Mouse (Mus musculus) ovary, postnatal 14 days (tissue): ENCODE measurements around the gene Pard3.

Source experiments
- DNase-seq: peaks from one replicate; pipeline ENCODE4 v3.0.0; 2022; ENCODE audit warnings: low spot score

Gene Pard3

GRCm38 (mm10) chr8:127501756-127502155, 438.1 kb downstream of the Pard3 start:
- DNase-seq: no peak

DNA sequence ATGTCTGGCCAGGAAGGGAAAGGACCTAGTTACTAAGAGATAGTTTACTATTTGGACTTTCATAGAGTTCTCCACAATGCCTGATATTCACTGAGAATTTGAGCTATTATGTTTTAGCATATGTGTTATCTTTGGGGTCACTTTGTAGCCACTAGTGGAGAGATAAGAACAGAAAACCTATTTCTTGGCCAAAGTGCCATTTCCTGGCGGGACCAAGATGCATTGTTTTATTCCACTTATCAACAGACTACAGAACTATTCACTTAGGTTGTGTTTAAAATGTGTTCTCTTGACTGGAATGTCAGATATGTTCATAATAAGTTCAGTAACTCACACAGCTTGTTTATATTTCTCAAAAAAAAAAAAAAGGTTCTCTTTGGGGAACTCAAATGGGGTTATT, 441.6 kb downstream of the Pard3 start:
- no peak for DNase-seq

DNA sequence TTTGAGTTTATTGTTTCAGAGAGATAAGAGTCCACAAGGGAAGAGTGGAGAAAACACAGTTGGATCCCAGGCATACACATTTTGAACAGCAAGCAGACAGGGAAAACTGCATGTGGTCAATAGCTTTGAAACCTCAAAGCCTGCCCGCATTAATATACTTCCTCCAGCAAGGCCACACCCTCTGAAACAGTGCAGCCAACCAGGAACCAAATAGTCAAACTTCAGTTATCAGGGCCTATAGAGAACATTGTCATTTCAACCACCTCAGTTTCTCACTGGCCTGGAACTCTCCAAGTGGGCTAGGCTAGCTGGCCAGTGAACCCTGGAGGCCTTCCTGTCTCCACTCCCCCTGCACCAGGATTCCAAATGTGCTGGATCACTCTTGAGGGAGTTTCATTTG, 442.6 kb downstream of the Pard3 start:
- DNase-seq: no peak

GRCm38 (mm10) chr8:127511341-127511740, 447.6 kb downstream of the Pard3 start:
- no peak for DNase-seq

GRCm38 (mm10) chr8:127512001-127512573, 448.4 kb downstream of the Pard3 start:
- no peak for DNase-seq

DNA sequence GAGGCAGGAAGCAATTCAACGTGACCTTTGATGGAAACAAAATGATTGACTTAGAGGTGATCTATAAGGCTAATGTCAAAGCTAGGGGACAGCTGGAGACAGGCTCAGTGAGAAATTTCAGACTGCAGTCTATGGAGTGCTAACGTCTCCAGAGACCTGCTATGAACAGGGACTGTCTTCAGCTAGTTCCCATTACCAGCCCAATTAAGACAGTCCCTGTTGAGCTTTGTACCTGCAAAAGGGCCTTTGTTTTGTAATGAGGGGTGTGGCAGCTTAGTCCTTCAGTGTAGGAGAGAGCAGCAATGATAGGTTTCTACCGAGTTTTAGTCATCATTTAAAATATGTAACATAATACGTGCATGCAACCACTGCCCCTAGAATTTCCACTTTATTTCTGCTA, 448.9 kb downstream of the Pard3 start:
- no peak for DNase-seq

- no peak for DNase-seq
These were observed 451.4 kb downstream of the Pard3 start for GRCm38 (mm10) chr8:127514810-127515735.

DNA sequence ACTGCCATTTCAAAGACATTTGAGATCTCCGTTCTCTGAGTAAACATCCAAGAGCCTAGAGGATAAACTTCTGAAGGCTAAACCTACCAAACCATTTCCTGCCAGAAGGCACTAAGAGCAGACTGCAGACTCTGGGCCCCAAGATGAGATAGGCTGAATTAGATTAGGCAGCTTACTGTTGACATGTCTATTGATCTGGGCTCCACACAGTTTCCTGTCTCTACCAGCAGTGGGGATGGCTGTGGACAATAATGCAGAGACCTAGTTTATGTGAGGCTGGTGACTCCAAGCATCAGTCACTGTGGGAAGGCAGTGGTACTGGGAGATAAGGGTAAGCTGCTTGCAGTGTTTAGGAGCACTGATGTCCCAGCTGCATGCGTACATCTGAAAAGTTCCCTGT, 452.4 kb downstream of the Pard3 start:
- no peak for DNase-seq

DNA sequence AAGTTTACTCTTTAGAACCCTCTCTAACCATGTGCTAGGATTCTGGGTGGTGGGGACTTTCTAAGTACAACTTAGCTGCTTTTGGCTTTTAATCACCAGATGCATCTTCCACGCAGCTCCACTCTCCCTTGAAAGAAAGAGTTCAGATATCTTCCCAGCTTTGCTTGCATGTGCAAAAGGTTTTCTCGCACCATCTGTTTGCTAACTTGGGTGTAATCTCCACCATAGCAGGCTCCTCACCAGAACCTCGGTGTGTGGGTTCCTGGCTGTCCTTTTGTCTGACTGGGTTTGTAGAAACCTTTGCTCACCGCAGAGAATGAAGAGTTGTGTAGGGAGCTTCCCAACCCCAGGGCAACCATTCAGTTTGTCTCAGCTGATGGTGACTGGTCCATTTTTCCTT, 462.0 kb downstream of the Pard3 start:
- DNase-seq: no peak

DNA sequence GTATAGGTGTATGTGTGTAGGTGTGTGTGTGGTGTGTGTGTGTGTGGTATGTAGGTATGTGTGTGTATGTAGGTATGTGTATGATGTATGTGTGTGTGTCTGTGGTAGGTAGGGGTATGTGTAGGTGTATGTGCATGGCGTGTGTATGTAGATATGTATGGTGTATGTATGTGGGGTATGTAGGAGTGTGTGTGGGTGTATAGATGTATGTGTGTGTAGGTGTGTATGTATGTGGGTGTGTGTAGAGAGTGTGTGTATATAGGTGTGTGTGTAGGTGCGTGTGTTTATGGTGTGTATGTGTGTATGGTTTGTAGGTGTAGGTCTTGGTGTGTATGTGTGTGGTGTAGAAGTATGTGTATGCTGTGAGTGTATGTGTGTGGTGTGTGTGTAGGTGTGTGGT, 464.6 kb downstream of the Pard3 start:
- DNase-seq: no peak

GRCm38 (mm10) chr8:127529746-127530145, 466.1 kb downstream of the Pard3 start:
- DNase-seq: no peak

GRCm38 (mm10) chr8:127531866-127532265, 468.2 kb downstream of the Pard3 start:
- DNase-seq: no peak

DNA sequence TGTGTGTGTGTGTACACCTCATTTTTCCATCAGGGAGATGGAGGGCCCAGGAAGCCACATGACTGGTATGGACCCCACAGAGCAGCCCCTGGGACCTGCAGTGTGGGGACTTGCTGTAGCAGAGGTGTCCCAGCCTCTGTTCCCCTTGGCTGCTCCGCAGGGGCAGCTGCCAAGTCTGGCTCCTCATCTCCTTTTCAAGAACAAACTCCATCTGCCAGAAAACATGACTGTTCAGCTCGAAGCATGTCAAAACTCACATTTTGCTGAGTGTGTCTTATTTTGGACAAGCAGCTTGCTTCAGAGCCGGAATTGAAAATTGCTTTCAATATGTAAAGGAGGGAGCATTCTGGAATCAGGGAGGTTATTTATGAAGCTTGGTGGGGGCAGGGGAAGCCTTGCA, 471.1 kb downstream of the Pard3 start:
- DNase-seq: no peak

DNA sequence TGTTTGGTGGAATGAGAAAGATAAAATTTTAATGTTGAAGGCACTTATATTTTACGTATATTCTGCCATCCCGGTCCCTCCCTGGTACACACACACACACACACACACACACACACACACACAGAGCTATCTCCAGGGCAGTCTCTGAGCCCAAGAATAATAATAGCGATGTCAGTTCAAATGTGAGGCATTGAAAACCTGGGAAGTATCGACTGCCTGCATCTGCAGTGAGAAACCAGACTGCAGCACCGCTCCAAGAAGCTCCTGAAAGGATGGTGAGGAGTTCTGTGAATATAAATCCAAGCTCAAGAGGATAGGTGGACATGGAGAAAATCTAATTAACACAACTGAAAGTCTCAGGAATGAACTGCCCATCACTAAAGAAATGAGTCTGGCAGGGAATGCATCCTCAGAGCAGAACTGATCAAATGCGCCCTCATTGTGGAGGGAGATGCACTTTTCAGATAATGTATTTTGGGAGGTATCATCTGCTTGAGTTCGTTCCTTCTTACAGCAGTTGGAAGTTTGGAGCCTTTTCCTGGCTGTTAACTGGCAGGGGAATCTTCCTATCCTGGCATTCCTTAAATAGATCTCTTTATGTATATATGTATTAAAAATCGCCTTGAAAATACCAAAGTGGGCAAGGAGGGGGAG, 471.6 kb downstream of the Pard3 start:
- no peak for DNase-seq

- DNase-seq: no peak
These were observed 472.1 kb downstream of the Pard3 start for GRCm38 (mm10) chr8:127535846-127536220.

DNA sequence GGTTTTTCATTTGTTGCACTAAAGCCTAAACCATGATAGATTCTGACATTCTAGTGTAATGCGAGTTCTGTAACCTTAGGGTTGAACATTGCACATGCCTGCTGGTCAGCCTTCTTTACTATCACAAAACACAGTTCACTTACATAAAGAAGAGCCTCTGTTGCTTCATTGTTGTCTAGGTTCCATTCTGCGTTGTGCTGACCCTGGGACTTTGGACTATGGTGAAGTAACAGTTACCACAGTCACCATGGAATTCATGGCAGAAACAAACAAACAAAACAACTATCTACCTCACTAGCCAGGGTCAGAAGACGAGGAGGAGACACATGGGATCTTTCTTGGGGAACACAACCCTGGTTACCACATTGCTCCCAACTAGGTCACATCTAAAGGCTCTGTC, 476.1 kb downstream of the Pard3 start:
- DNase-seq: no peak

DNA sequence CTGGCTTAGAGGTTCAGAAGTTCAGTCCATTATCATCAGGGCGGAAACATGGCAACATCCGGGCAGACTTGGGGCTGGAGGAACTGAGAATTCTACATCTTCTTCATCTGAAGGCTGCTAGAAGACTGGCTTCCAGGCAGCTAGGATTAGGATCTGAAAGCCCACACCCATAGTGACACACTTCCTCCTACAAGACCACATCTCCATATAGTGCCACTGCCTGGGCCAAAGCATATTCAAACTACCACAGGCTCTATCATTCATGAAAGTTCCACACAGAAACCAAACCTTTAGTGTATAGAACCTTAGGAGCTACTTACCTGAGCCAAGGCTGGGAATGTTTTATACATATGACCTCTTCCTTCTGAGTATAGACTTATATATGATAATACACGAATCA, 476.6 kb downstream of the Pard3 start:
- DNase-seq: no peak

DNA sequence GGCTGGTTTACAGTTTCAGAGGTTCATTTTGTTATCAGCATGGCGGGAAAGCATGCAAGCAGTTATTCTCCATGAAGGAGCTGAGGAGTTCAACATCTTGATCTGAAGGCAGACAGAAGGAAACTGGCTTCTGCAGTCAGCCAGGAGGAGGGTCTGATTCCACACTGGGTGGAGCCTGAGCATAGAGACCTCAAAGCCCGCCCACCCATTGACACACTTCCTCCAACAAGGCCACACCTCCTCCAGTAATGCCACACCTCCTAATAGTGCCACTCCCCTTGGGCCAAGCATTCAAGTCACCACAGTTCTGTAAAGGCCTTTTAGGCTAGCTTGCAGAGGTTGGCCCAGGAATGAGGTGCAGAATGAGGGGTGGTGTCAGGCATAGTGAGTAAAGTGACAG, 478.5 kb downstream of the Pard3 start:
- DNase-seq: no peak

DNA sequence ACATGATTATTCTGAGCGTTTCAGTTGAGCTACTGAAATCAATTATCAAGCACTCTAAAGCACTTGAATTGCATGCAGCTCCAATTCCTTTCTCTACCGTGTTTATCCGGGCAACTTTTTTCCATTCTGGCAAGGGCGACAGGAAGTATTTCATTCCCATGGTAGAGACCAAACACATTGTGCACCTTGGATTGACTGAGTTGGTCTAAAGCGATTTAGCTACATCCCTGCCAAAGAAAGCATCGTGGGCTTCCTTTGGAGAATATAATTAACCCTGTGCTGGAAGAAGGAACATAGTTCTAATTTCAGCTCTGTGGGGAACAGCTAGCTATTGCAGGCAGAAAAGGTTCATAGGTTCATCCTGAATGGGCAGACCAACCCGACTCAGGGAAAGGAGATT, 480.0 kb downstream of the Pard3 start:
- no peak for DNase-seq

DNA sequence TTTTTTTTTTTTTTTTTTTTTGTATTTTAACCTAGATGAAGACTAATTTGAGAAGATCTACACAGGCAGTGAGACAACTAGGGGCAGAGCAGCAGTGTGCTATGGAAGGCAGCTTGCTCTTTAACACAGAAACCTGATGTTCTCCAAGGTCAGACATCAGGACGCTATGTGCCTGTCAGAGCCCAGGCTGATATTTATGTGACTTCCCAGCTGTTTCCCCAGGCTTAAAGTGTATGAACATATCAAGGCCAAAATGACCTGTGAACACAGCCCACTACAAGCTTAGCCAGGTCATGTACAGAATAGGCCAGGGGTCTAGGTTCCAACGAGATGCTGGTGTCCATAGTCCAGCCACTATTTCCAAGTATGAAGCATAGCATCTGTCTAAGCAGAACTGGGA, 482.5 kb downstream of the Pard3 start:
- no peak for DNase-seq

- DNase-seq: no peak
These were observed 487.2 kb downstream of the Pard3 start for GRCm38 (mm10) chr8:127550928-127551327.

DNA sequence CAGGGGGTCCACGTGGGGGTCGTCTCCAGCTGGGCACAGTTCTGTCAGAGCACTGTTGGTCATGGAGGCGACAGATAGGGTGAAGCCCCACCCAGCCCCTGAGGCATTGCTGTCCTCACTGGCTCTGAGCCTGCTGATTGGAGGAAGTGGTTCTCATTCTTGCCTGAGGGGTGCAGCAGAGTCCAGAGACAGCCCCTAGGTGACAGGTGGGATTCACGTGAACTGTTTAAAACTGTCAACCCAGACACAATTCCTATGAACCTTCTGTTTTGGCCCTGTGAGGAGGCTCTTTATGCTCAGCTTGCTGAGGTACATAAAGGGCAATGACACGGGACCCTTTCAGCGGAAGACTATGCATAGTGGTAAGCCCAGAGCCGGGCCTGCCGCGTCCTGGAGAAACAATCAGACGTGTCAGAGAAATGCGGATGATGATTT, 488.5 kb downstream of the Pard3 start:
- no peak for DNase-seq

DNA sequence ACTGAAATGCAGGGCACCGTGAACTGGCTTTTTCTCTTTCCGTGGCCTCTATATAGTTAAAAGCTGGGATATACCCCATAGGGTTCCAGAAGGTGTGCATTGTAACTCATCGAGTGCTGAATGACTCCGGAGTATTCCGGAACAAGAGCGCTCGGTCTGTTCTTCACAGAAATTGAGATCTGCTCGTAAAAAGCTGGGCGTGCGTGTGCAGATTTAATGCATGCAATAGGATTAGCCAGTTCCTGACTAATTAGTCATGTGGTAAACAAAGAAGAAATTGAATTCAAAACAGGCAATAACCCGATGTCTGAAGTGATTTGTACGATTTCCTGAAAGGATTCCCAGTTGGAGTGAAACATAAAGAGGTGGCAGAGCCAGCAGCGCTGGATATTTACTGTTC, 489.1 kb downstream of the Pard3 start:
- no peak for DNase-seq
